Mouse (Mus musculus): ENCODE data around the gene Pef1. TPM values are rescaled to one million over a fixed set of nuclear protein-coding genes. Genes with fewer than 3 reads are reported as not detected.
A peak's percentile ranks its signal among the peaks of the same experiment; 100 is the strongest.

The Pef1 gene
- total RNA-seq, 2 experiments from 2014 or later: 51.4 to 54.6 TPM

- no peak for DNase-seq
Observed at GRCm38 (mm10) chr4:130139214-130139492, 36.8 kb downstream of the Pef1 start, which contains the start of gene Hcrtr1. Gene Hcrtr1 (minus strand): TSS chr4:130139359.

- no peak for DNase-seq
Observed at GRCm38 (mm10) chr4:130140992-130141402, 38.6 kb downstream of the Pef1 start.

- DNase-seq: peak; percentile 64
Observed at GRCm38 (mm10) chr4:130141786-130142185, 39.4 kb downstream of the Pef1 start.

GRCm38 (mm10) chr4:130148405-130148804, 46.0 kb downstream of the Pef1 start:
- no peak for DNase-seq

- DNase-seq: no peak
Observed at GRCm38 (mm10) chr4:130154250-130154649, 51.9 kb downstream of the Pef1 start.

- DNase-seq: no peak
Observed at GRCm38 (mm10) chr4:130156812-130157371, 54.5 kb downstream of the Pef1 start.

GRCm38 (mm10) chr4:130161349-130161748, 59.0 kb downstream of the Pef1 start:
- DNase-seq: no peak

- DNase-seq: peak; percentile 71
Observed at GRCm38 (mm10) chr4:130163391-130163861, 61.1 kb downstream of the Pef1 start.

GRCm38 (mm10) chr4:130164121-130164520, 61.8 kb downstream of the Pef1 start:
- DNase-seq: no peak

GRCm38 (mm10) chr4:130166061-130166460, 63.7 kb downstream of the Pef1 start:
- no peak for DNase-seq

GRCm38 (mm10) chr4:130166592-130166991, 64.2 kb downstream of the Pef1 start:
- DNase-seq: peak; percentile 58

GRCm38 (mm10) chr4:130167321-130167720, 65.0 kb downstream of the Pef1 start:
- no peak for DNase-seq

- DNase-seq: no peak
Observed at GRCm38 (mm10) chr4:130167814-130168213, 65.5 kb downstream of the Pef1 start.

GRCm38 (mm10) chr4:130168280-130169183, 66.2 kb downstream of the Pef1 start:
- DNase-seq: peak; percentile 95

- DNase-seq: no peak
Observed at GRCm38 (mm10) chr4:130169411-130169971, 67.1 kb downstream of the Pef1 start.

- no peak for DNase-seq
Observed at GRCm38 (mm10) chr4:130170362-130170761, 68.0 kb downstream of the Pef1 start.

- DNase-seq: peak; percentile 72
Observed at GRCm38 (mm10) chr4:130171951-130172765, 69.8 kb downstream of the Pef1 start.

GRCm38 (mm10) chr4:130173060-130173822, 70.9 kb downstream of the Pef1 start:
- no peak for DNase-seq

GRCm38 (mm10) chr4:130173911-130174311, 71.6 kb downstream of the Pef1 start:
- DNase-seq: no peak

- peak; percentile 82 for DNase-seq
Observed at GRCm38 (mm10) chr4:130174335-130175031, 72.1 kb downstream of the Pef1 start.

All from adrenal gland, postnatal 10 days (tissue).